Mouse (Mus musculus): ENCODE data around the gene Cmtm5. TPM values are rescaled to one million over a fixed set of nuclear protein-coding genes. Genes with fewer than 3 reads are reported as not detected.
"Not testable (repeated sequence)": the region's sequence is repeated elsewhere in the genome, so short reads cannot be mapped to it uniquely, and the experiment has no call there.

Cmtm5 gene
- polyA plus RNA-seq, 1 experiment from 2014 or later = 4.6 TPM

DNA sequence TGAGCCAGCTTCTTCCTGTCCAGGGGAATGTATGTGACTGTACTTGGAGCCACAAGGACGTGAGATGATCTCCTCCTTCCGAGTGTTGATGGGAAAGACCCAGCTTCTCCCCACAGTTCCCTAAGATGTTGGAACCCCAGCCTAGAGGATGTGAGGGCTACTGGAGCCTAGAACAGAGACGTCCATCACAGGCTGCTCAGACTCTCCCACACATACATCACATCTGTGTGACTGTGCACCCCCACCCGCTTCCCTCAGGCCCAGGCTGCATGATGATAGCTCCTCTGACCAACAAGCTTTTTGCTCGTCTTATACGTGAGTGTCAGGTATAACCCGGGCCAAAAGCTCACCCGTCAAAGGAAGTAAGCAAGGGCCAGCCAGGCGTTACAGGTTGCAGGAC, 12.7 kb downstream of the Cmtm5 start:
- Histone ChIP-seq H3K36me3 (no peaks in the 10 kb centered on the region), H3K27me3 (replicated peaks) (no peaks in the 10 kb centered on the region), H3K4me1 (no peaks in the 10 kb centered on the region), H3K27ac (no peak overlapping the region), H3K9me3 (no peaks in the 10 kb centered on the region), H3K9ac (no peak overlapping the region), H3K4me3 (replicated peaks) (no peak overlapping the region), H3K4me2 (no peak overlapping the region)
- 80% methylated on average over 9 of the region's 9 CpGs for WGBS
- ATAC-seq (ENCODE audit: insufficient read depth, low FRiP score, low read depth) = no peak

DNA sequence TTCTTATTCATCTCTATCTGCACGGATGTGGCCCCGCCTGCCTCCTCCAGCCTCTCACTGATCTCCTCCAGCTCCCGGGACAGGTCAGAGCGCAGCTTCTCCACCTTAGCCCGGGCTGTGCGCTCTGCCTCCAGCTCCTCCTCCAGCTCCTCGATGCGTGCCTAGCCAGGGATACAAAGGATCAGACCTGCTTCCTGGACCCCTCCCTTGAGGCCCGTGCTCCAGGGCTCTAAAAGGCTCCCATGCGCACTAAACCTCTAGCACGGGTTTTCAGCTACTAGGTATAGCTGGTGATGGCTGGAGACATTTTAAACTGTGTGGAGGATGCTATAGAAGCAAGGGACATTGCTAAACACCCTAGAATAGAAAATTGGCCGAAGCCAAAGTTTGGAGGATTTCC, 14.4 kb downstream of the Cmtm5 start:
- no peak for ATAC-seq (ENCODE audit: insufficient read depth, low FRiP score, low read depth)
- Histone ChIP-seq H3K4me2 (no peak overlapping the region), H3K27ac (no peak overlapping the region), H3K27me3 (replicated peaks) (no peaks in the 10 kb centered on the region), H3K36me3 (no peaks in the 10 kb centered on the region), H3K9ac (no peak overlapping the region), H3K4me3 (replicated peaks) (no peak overlapping the region), H3K9me3 (no peaks in the 10 kb centered on the region), H3K4me1 (no peaks in the 10 kb centered on the region)
- 58% methylated on average over 12 of the region's 12 CpGs for WGBS

DNA sequence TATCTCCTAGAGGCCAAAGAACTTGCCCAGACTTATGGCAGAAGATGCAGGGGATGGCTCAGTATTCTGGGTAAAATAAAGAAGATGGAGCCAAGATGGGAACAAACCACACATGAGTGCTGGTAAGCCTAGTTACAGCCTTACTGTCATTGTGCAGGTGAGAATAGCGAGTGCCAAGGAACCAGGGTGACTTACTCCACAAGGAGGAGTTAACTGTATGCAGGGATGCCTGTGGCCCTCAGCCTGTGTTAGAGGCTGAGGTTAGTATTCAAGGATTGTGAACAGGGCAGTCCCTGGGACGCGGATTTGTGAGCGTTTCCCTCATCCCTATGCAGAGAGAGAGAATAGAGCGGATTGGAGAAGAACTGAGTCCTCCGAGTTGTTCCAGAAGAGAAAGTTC, 15.5 kb downstream of the Cmtm5 start:
- Histone ChIP-seq H3K4me3 (replicated peaks) (no peak overlapping the region), H3K36me3 (no peaks in the 10 kb centered on the region), H3K4me1 (no peaks in the 10 kb centered on the region), H3K27me3 (replicated peaks) (no peaks in the 10 kb centered on the region), H3K9ac (no peak overlapping the region), H3K4me2 (no peak overlapping the region), H3K9me3 (no peaks in the 10 kb centered on the region), H3K27ac (no peak overlapping the region)
- 88% methylated on average over 6 of the region's 6 CpGs for WGBS
- ATAC-seq (ENCODE audit: insufficient read depth, low FRiP score, low read depth) = no peak

DNA sequence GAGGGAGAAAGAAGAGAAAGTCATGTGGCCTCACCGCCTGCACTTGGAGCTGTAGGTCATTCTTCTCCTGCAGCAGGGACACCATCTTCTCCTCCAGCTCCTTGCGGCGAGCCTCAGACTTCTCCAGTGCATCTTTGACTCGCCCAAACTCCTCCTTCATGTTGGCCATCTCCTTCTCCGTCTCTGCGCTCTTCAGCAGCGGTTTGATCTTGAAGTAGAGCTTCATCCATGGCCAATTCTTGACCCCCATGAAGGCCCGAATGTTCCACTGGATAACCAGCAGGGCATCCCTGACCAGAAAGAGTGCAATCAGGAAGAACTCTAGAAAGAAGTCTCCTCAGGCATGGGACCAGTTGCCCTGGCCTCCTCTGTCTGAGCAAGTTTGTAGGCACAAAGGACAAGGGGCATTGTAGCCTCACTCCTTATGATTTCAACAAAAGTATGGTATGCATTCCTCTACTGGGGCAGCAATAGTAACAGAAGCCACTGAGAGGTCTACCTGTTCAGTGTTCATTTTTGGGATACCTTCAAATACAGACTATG, 17.7 kb downstream of the Cmtm5 start:
- WGBS = 90% methylated on average over 8 of the region's 8 CpGs
- Histone ChIP-seq H3K27me3 (replicated peaks) (no peaks in the 10 kb centered on the region), H3K4me3 (replicated peaks) (no peak overlapping the region), H3K9ac (no peak overlapping the region), H3K4me1 (no peaks in the 10 kb centered on the region), H3K4me2 (no peak overlapping the region), H3K36me3 (no peaks in the 10 kb centered on the region), H3K27ac (no peak overlapping the region), H3K9me3 (no peaks in the 10 kb centered on the region)
- ATAC-seq (ENCODE audit: insufficient read depth, low FRiP score, low read depth) = no peak

DNA sequence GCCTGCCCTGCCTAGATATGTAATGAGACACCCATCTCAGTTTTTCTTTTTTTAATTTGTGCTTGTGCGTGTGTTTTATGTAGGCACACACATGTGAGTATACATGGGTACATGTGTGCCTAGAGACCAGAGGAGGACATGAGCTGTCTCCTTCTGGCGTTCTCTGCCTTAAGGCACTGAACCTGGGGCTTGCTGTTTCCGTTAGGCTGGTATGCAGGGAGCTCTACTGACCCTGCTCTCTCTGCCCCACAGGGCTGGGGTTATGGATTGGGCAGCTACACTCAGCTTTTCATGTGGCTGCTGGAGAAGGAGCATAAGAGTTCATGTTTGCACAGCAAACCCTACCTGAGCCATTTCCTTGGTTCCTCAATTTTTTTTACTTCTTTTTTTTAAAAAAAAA, 18.4 kb downstream of the Cmtm5 start:
- no peak overlapping the region for H3K4me2 ChIP-seq
- no peak overlapping the region for H3K9ac ChIP-seq
- H3K36me3 ChIP-seq = no peaks in the 10 kb centered on the region
- H3K27me3 ChIP-seq (replicated peaks) = no peaks in the 10 kb centered on the region
- H3K4me1 ChIP-seq = no peaks in the 10 kb centered on the region
- no peak overlapping the region for H3K27ac ChIP-seq
- no peak for ATAC-seq (ENCODE audit: insufficient read depth, low FRiP score, low read depth)
- 71% methylated on average over 3 of the region's 3 CpGs for WGBS
- H3K9me3 ChIP-seq = no peaks in the 10 kb centered on the region
- no peak overlapping the region for H3K4me3 ChIP-seq (replicated peaks)

DNA sequence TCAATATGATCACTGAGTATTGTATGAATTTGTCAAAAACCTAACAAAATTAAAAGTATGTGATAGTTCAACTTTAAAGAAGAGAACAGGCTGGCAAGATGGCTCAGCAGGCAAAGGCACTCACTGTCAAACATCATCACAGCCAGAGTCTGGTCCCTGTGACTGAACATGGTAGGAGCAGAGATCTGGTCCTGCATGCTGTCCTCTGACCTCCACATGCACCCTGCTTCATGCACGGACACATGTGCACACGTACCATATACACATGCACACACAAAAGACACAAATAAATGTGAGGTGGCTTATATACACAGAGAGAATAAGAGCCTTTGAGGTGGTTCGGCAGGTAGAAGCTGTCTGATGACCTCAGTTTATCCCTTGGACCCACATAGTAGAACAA, 19.4 kb downstream of the Cmtm5 start:
- Histone ChIP-seq H3K4me3 (replicated peaks) (no peak overlapping the region), H3K9me3 (no peaks in the 10 kb centered on the region), H3K4me1 (no peaks in the 10 kb centered on the region), H3K27me3 (replicated peaks) (no peaks in the 10 kb centered on the region), H3K9ac (no peak overlapping the region), H3K27ac (no peak overlapping the region), H3K36me3 (no peaks in the 10 kb centered on the region), H3K4me2 (no peak overlapping the region)
- ATAC-seq (ENCODE audit: insufficient read depth, low FRiP score, low read depth) = no peak
- WGBS = 77% methylated on average over 3 of the region's 3 CpGs

- H3K27ac ChIP-seq = no peak overlapping the region
- no peak; the same call in 1 of the 2 replicates for ATAC-seq (ENCODE audit: insufficient read depth, low FRiP score, low read depth)
- H3K36me3 ChIP-seq = no peaks in the 10 kb centered on the region
- no peak overlapping the region for H3K9ac ChIP-seq
- WGBS = 80% methylated on average over 9 of the region's 9 CpGs
- H3K4me2 ChIP-seq = no peak overlapping the region
- no peaks in the 10 kb centered on the region for H3K27me3 ChIP-seq (replicated peaks)
- no peak overlapping the region for H3K4me3 ChIP-seq (replicated peaks)
- no peaks in the 10 kb centered on the region for H3K9me3 ChIP-seq
- H3K4me1 ChIP-seq = no peaks in the 10 kb centered on the region
Observed at GRCm38 (mm10) chr14:54956533-54956932, 20.5 kb downstream of the Cmtm5 start.

DNA sequence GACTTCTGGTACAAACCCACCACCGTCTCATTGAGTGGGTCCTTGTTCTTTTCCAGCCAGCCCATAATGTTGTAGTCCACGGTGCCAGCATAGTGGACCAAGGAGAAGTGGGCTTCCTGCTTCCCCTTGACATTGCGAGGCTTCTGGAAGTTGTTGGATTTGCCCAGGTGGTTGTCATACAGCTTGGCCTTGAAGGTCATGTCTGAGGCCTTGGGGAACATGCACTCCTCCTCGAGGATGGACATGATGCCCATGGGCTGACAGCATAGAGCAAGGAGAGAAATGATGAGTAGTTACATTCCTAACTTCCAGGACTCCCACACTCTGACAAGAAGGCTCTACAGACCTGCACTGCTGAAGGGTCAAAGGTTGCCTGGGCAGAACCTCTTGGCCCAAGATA, 22.4 kb downstream of the Cmtm5 start:
- WGBS = 77% methylated on average over 4 of the region's 4 CpGs

DNA sequence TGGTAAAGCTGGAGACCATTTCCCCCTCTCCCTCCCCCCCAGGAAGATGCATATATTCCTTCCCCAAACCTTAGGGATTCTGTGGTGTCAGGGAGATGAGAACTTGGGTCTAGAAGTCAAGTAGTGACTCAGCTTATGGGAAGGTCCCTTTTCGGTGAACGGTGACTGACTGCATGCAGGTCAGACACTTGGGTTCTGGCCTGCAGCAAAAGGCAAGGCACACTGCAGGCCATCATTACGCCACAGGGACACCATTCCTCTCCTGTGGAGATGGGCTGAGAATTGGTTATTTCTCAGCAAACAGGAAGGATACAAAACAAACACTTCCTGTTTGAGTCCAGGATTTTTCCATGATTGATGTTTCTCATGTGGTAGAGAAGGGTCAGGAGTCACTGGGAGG, 23.1 kb downstream of the Cmtm5 start:
- ATAC-seq (ENCODE audit: insufficient read depth, low FRiP score, low read depth) = no peak
- Histone ChIP-seq H3K36me3 (no peaks in the 10 kb centered on the region), H3K4me1 (no peaks in the 10 kb centered on the region), H3K4me3 (replicated peaks) (no peak overlapping the region), H3K27ac (no peak overlapping the region), H3K27me3 (replicated peaks) (no peaks in the 10 kb centered on the region), H3K9ac (no peak overlapping the region), H3K4me2 (no peak overlapping the region), H3K9me3 (no peaks in the 10 kb centered on the region)
- WGBS = 80% methylated on average over 3 of the region's 3 CpGs

More for the DNA sequence above, 22.4 kb downstream of the Cmtm5 start:
- Histone ChIP-seq H3K27me3 (replicated peaks) (no peaks in the 10 kb centered on the region), H3K9me3 (no peaks in the 10 kb centered on the region), H3K9ac (no peak overlapping the region), H3K36me3 (no peaks in the 10 kb centered on the region), H3K4me1 (no peaks in the 10 kb centered on the region), H3K4me3 (replicated peaks) (no peak overlapping the region), H3K27ac (no peak overlapping the region), H3K4me2 (no peak overlapping the region)
- ATAC-seq (ENCODE audit: insufficient read depth, low FRiP score, low read depth) = no peak

DNA sequence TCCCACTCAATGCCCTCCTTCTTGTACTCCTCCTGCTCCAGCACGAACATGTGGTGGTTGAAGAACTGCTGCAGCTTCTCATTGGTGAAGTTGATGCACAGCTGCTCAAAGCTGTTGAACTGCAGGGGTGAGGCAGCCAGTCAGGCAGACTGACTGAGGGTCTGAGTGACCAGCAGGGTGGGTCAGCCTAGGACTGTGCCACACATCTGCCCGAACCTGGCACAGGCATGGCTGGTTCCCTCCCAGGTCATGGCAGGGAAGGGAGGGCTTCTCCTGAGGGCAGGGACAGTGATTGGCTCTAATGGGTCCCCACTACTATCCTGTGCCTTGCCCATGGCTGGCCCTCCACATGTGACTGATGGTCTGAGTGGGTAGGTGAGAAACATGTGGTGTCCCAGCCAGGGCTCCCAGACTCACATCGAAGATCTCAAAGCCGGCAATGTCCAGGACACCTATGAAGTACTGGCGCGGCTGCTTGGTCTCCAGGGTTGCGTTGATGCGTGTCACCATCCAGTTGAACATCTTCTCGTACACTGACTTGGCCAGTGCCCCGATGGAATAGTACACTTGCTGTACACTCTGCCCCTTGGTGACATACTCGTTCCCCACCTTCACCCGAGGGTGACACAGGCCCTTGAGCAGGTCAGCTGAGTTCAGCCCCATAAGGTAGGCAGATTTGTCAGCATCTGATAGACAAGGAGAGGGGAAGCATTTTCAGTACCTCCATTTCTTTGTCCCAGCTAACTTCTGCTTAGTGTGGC, 24.0 kb downstream of the Cmtm5 start:
- ATAC-seq (ENCODE audit: insufficient read depth, low FRiP score, low read depth); H3K4me3 ChIP-seq (replicated peaks); H3K36me3 ChIP-seq; H3K27ac ChIP-seq; H3K9ac ChIP-seq; H3K4me2 ChIP-seq; H3K27me3 ChIP-seq (replicated peaks); H3K4me1 ChIP-seq; H3K9me3 ChIP-seq: not testable (repeated sequence)
- 87% methylated on average over 12 of the region's 12 CpGs for WGBS

DNA sequence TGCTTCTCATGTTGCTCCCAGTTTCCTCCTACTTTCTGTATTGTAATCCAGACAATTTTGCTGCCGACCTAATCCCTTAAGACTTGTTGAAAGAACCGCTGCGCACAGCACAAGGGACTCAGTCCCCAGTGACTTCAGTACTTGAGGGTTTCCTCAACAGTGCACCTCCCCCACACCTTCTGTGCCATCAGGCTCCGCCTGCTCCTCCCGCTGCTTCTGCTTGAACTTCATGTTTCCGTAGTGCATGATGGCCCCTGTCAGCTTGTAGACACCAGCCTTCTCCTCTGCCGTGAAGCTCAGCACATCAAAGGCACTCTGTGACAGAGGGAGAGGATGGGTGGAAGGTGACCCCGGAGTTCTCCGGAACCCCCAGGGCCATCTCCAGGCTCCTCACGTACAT, 24.7 kb downstream of the Cmtm5 start:
- no peaks in the 10 kb centered on the region for H3K36me3 ChIP-seq
- no peaks in the 10 kb centered on the region for H3K9me3 ChIP-seq
- WGBS = 62% methylated on average over 10 of the region's 10 CpGs
- no peak overlapping the region for H3K4me3 ChIP-seq (replicated peaks)
- no peak for ATAC-seq (ENCODE audit: insufficient read depth, low FRiP score, low read depth)
- no peak overlapping the region for H3K9ac ChIP-seq
- H3K4me2 ChIP-seq = no peak overlapping the region
- H3K4me1 ChIP-seq = no peaks in the 10 kb centered on the region
- no peaks in the 10 kb centered on the region for H3K27me3 ChIP-seq (replicated peaks)
- H3K27ac ChIP-seq = no peak overlapping the region

- H3K4me3 ChIP-seq (replicated peaks) = no peak overlapping the region
- H3K27me3 ChIP-seq (replicated peaks) = no peaks in the 10 kb centered on the region
- H3K9me3 ChIP-seq = no peaks in the 10 kb centered on the region
- ATAC-seq (ENCODE audit: insufficient read depth, low FRiP score, low read depth) = no peak
- no peak overlapping the region for H3K9ac ChIP-seq
- H3K36me3 ChIP-seq = no peaks in the 10 kb centered on the region
- 80% methylated on average over 5 of the region's 5 CpGs for whole genome bisulfite sequencing
- no peaks in the 10 kb centered on the region for H3K4me1 ChIP-seq
- H3K4me2 ChIP-seq = no peak overlapping the region
- H3K27ac ChIP-seq = no peak overlapping the region
Observed at GRCm38 (mm10) chr14:54961487-54961886, 25.4 kb downstream of the Cmtm5 start.

DNA sequence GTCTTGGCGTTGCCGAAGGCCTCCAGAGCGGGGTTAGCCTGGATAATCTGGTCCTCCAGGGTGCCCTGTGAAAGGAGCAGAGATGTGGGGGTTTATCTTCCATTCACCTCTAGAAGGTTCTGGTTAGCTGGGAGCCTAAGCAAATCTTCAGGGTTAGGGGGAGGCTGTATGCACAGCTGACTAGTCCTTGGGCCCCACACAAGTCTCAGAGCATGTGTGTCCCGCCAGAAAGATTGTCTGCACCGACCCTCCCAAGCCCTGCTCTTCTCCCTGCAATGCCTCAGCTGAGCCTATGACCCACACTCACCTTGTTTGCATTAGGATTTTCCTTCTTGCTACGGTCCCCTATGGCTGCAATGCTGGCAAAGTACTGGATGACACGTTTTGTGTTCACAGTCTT, 26.7 kb downstream of the Cmtm5 start:
- 79% methylated on average over 7 of the region's 7 CpGs for WGBS
- Histone ChIP-seq H3K9ac (no peak overlapping the region), H3K27ac (no peak overlapping the region), H3K4me2 (no peak overlapping the region), H3K36me3 (no peaks in the 10 kb centered on the region), H3K4me1 (no peaks in the 10 kb centered on the region), H3K27me3 (replicated peaks) (no peaks in the 10 kb centered on the region), H3K4me3 (replicated peaks) (no peak overlapping the region), H3K9me3 (no peaks in the 10 kb centered on the region)
- ATAC-seq (ENCODE audit: insufficient read depth, low FRiP score, low read depth) = no peak
